Mouse (Mus musculus): Measurements from ENCODE around the gene Ino80d.
"Not testable (repeated sequence)": the region's sequence is repeated elsewhere in the genome, so short reads cannot be mapped to it uniquely, and the experiment has no call there.

Gene Ino80d

GRCm38 (mm10) chr1:63114136-63114781, at the start of gene Ino80d:
Gene Ino80d (minus strand): TSS chr1:63114667.
- peak; percentile 86 to 88 for DNase-seq

GRCm38 (mm10) chr1:63140231-63140630, 25.8 kb upstream of the Ino80d start:
- no peak for DNase-seq

GRCm38 (mm10) chr1:63138586-63138985, 24.1 kb upstream of the Ino80d start:
- not testable (repeated sequence) for DNase-seq

- DNase-seq: no peak
These were observed 23.5 kb upstream of the Ino80d start for GRCm38 (mm10) chr1:63137971-63138370.

GRCm38 (mm10) chr1:63134530-63134929, 20.1 kb upstream of the Ino80d start:
- no peak for DNase-seq

GRCm38 (mm10) chr1:63131766-63132165, 17.3 kb upstream of the Ino80d start:
- no peak for DNase-seq

- no peak for DNase-seq
These were observed 16.4 kb upstream of the Ino80d start for GRCm38 (mm10) chr1:63130883-63131282.

- DNase-seq: no peak
These were observed 15.6 kb upstream of the Ino80d start for GRCm38 (mm10) chr1:63129857-63130690.

GRCm38 (mm10) chr1:63129273-63129672, 14.8 kb upstream of the Ino80d start:
- DNase-seq: no peak

- DNase-seq: no peak
These were observed 11.7 kb upstream of the Ino80d start for GRCm38 (mm10) chr1:63126206-63126605.

- no peak for DNase-seq
These were observed 9.5 kb upstream of the Ino80d start for GRCm38 (mm10) chr1:63123823-63124450.

- DNase-seq: no peak
These were observed 7.5 kb upstream of the Ino80d start for GRCm38 (mm10) chr1:63122005-63122404.

- no peak for DNase-seq
These were observed 5.9 kb upstream of the Ino80d start for GRCm38 (mm10) chr1:63120382-63120781.

GRCm38 (mm10) chr1:63119675-63120074, 5.2 kb upstream of the Ino80d start:
- no peak for DNase-seq

GRCm38 (mm10) chr1:63115540-63115939, 1.1 kb upstream of the Ino80d start:
- no peak for DNase-seq

GRCm38 (mm10) chr1:63115096-63115495, 629 bp upstream of the Ino80d start:
- DNase-seq: no peak

GRCm38 (mm10) chr1:63113274-63114135, 962 bp downstream of the Ino80d start:
- DNase-seq: peak; percentile 74 to 77

GRCm38 (mm10) chr1:63112865-63113261, 1.6 kb downstream of the Ino80d start:
- peak; percentile 39 to 62 for DNase-seq

- peak; percentile 22 to 24 for DNase-seq
These were observed 2.2 kb downstream of the Ino80d start for GRCm38 (mm10) chr1:63112151-63112864.

GRCm38 (mm10) chr1:63110536-63111285, 3.8 kb downstream of the Ino80d start:
- DNase-seq: peak; percentile 53 to 80

Data from cerebellum, postnatal 10 days (tissue).